Mouse (Mus musculus) liver, embryonic 12.5 days (tissue): Measurements from ENCODE around the gene Reep3. TPM values are rescaled to one million over a fixed set of nuclear protein-coding genes. Genes with fewer than 3 reads are reported as not detected.
"Not testable (repeated sequence)": the region's sequence is repeated elsewhere in the genome, so short reads cannot be mapped to it uniquely, and the experiment has no call there.

Experiments
- ATAC-seq: fragments of 200-750 bp; cut with Nextera tagmentation; 2 replicates; pipeline ENCODE4 v1.8.0; 2017; ENCODE audit warnings: moderate number of reproducible peaks, mild to moderate bottlenecking, moderate library complexity
- H3K27ac ChIP-seq: fragments of 300-500 bp; sonication (generic); 2 replicates; pipeline ENCODE4 v1.5.1; 2016; ENCODE audit warnings: mild to moderate bottlenecking
- H3K27me3 ChIP-seq: fragments of 300-500 bp; sonication (generic); replicated peaks from 2 replicates; pipeline ENCODE4 v1.6.1; 2016; ENCODE audit warnings: mild to moderate bottlenecking, moderate library complexity
- H3K36me3 ChIP-seq: fragments of 300-500 bp; sonication (generic); 2 replicates; pipeline ENCODE4 v1.6.1; 2016; ENCODE audit warnings: mild to moderate bottlenecking, moderate library complexity
- H3K4me1 ChIP-seq: fragments of 300-500 bp; sonication (generic); 2 replicates; pipeline ENCODE4 v1.6.1; 2016
- H3K4me2 ChIP-seq: fragments of 300-500 bp; sonication (generic); 2 replicates; pipeline ENCODE4 v1.6.1; 2016; ENCODE audit warnings: mild to moderate bottlenecking, moderate library complexity
- H3K4me3 ChIP-seq: fragments of 300-500 bp; sonication (generic); 2 replicates; pipeline ENCODE4 v1.5.1; 2016; ENCODE audit warnings: mild to moderate bottlenecking, moderate library complexity
- H3K9ac ChIP-seq: fragments of 300-500 bp; sonication (generic); 2 replicates; pipeline ENCODE4 v1.6.1; 2016; ENCODE audit warnings: mild to moderate bottlenecking, moderate library complexity
- H3K9me3 ChIP-seq: fragments of 300-500 bp; sonication (generic); replicated peaks from 2 replicates; pipeline ENCODE4 v1.6.1; 2016; ENCODE audit warnings: mild to moderate bottlenecking, moderate library complexity
- WGBS: fragments of 180-500 bp; shearing (Covaris S2); methylation state at CpG from one replicate; pipeline ENCODE4 v1.1.7; 2016; ENCODE audit not compliant: insufficient replicate concordance; 5-methylcytosine and 5-hydroxymethylcytosine counted together
- polyA plus RNA-seq: library from polyadenylated mRNA; unstranded; fragments of >200 nt; fragmentation: Nextera tagmentation; extraction: Ambion mirVana; gene quantifications from 2 replicates; pipeline ENCODE4 v1.2.1, GENCODE M21; 2016

Gene Reep3
- polyA plus RNA-seq, 1 experiment from 2014 or later: 8.8 TPM

- H3K4me1 ChIP-seq: peaks cover 26% of the 10 kb centered on the region
- no peak overlapping the region for H3K4me3 ChIP-seq
- ATAC-seq: no peak
- H3K27me3 ChIP-seq: peaks cover 42% of the 10 kb centered on the region
- H3K9ac ChIP-seq: no peak overlapping the region
- H3K9me3 ChIP-seq: no peaks in the 10 kb centered on the region
- no peaks in the 10 kb centered on the region for H3K36me3 ChIP-seq
- H3K4me2 ChIP-seq: no peak overlapping the region
- no peak overlapping the region for H3K27ac ChIP-seq
- 36% methylated on average over 2 of the region's 2 CpGs for WGBS
Observed at GRCm38 (mm10) chr10:67123756-67124155, 27.0 kb upstream of the Reep3 start.

- H3K36me3 ChIP-seq: no peaks in the 10 kb centered on the region
- H3K4me2 ChIP-seq: no peak overlapping the region
- peaks cover 17% of the 10 kb centered on the region for H3K4me1 ChIP-seq
- H3K27me3 ChIP-seq: peaks cover 13% of the 10 kb centered on the region
- no peak overlapping the region for H3K27ac ChIP-seq
- WGBS: 84% methylated on average over 2 of the region's 2 CpGs
- H3K4me3 ChIP-seq: no peak overlapping the region
- no peaks in the 10 kb centered on the region for H3K9me3 ChIP-seq
- H3K9ac ChIP-seq: no peak overlapping the region
- no peak for ATAC-seq
Observed at GRCm38 (mm10) chr10:67120640-67121039, 23.9 kb upstream of the Reep3 start.

GRCm38 (mm10) chr10:67120180-67120579 lies 23.4 kb upstream of the Reep3 start:
- peaks cover 9% of the 10 kb centered on the region for H3K27me3 ChIP-seq
- peaks cover 17% of the 10 kb centered on the region for H3K4me1 ChIP-seq
- H3K4me3 ChIP-seq: no peak overlapping the region
- no peak overlapping the region for H3K4me2 ChIP-seq
- H3K36me3 ChIP-seq: no peaks in the 10 kb centered on the region
- WGBS: 55% methylated on average over 4 of the region's 4 CpGs
- no peak overlapping the region for H3K27ac ChIP-seq
- no peak for ATAC-seq
- H3K9me3 ChIP-seq: no peaks in the 10 kb centered on the region
- no peak overlapping the region for H3K9ac ChIP-seq

- peaks cover 22% of the 10 kb centered on the region for H3K4me1 ChIP-seq
- H3K36me3 ChIP-seq: no peaks in the 10 kb centered on the region
- ATAC-seq: no peak
- 58% methylated on average over 7 of the region's 7 CpGs for WGBS
- no peak overlapping the region for H3K4me3 ChIP-seq
- no peaks in the 10 kb centered on the region for H3K9me3 ChIP-seq
- H3K27me3 ChIP-seq: 0 out of 2 replicates have a peak, but pooled peaks cover 2% of the 10 kb centered on the region
- H3K9ac ChIP-seq: no peak overlapping the region
- no peak overlapping the region for H3K27ac ChIP-seq
- H3K4me2 ChIP-seq: no peak overlapping the region
Observed at GRCm38 (mm10) chr10:67119291-67119690, 22.5 kb upstream of the Reep3 start.

GRCm38 (mm10) chr10:67116251-67116650 lies 19.5 kb upstream of the Reep3 start:
- WGBS: 79% methylated on average over 8 of the region's 8 CpGs
- no peaks in the 10 kb centered on the region for H3K9me3 ChIP-seq
- no peak overlapping the region for H3K4me3 ChIP-seq
- H3K4me2 ChIP-seq: no peak overlapping the region
- H3K9ac ChIP-seq: no peak overlapping the region
- ATAC-seq: no peak
- peaks cover 34% of the 10 kb centered on the region for H3K4me1 ChIP-seq
- no peaks in the 10 kb centered on the region for H3K36me3 ChIP-seq
- no peaks in the 10 kb centered on the region for H3K27me3 ChIP-seq
- no peak overlapping the region for H3K27ac ChIP-seq

GRCm38 (mm10) chr10:67115666-67116091 lies 18.9 kb upstream of the Reep3 start:
- Histone ChIP-seq H3K4me1 (peaks cover 34% of the 10 kb centered on the region), H3K9me3 (no peaks in the 10 kb centered on the region), H3K9ac (no peak overlapping the region), H3K36me3 (no peaks in the 10 kb centered on the region), H3K27me3 (no peaks in the 10 kb centered on the region), H3K4me3 (no peak overlapping the region), H3K4me2 (no peak overlapping the region), H3K27ac (no peak overlapping the region)
- 23% methylated on average over 5 of the region's 5 CpGs for WGBS
- peak; percentile 57; the same call in 1 of the 2 replicates for ATAC-seq

- 21% methylated on average over 6 of the region's 6 CpGs for WGBS
- H3K36me3 ChIP-seq: no peaks in the 10 kb centered on the region
- no peak overlapping the region for H3K4me2 ChIP-seq
- H3K27me3 ChIP-seq: no peaks in the 10 kb centered on the region
- no peak for ATAC-seq
- H3K9me3 ChIP-seq: no peaks in the 10 kb centered on the region
- 0 out of 2 replicates have a peak overlapping the region, but pooled peaks have one; percentile 39 for H3K27ac ChIP-seq
- peaks cover 34% of the 10 kb centered on the region for H3K4me1 ChIP-seq
- no peak overlapping the region for H3K9ac ChIP-seq
- no peak overlapping the region for H3K4me3 ChIP-seq
Observed at GRCm38 (mm10) chr10:67115115-67115514, 18.4 kb upstream of the Reep3 start.

- ATAC-seq: no peak
- H3K4me2 ChIP-seq: no peak overlapping the region
- peaks cover 42% of the 10 kb centered on the region for H3K4me1 ChIP-seq
- no peaks in the 10 kb centered on the region for H3K36me3 ChIP-seq
- H3K4me3 ChIP-seq: no peak overlapping the region
- WGBS: 77% methylated on average over 11 of the region's 11 CpGs
- H3K9ac ChIP-seq: no peak overlapping the region
- no peaks in the 10 kb centered on the region for H3K9me3 ChIP-seq
- H3K27me3 ChIP-seq: no peaks in the 10 kb centered on the region
- H3K27ac ChIP-seq: no peak overlapping the region
Observed at GRCm38 (mm10) chr10:67113833-67114232, 17.1 kb upstream of the Reep3 start.

- WGBS: 58% methylated on average over 5 of the region's 5 CpGs
- not testable (repeated sequence) for H3K4me2 ChIP-seq, H3K36me3 ChIP-seq, H3K27ac ChIP-seq, H3K9me3 ChIP-seq, H3K9ac ChIP-seq, H3K27me3 ChIP-seq, H3K4me3 ChIP-seq, ATAC-seq
- peaks cover 51% of the 10 kb centered on the region for H3K4me1 ChIP-seq
Observed at GRCm38 (mm10) chr10:67112967-67113366, 16.2 kb upstream of the Reep3 start.

- WGBS: 41% methylated on average over 5 of the region's 5 CpGs
- Histone ChIP-seq H3K4me2 (no peak overlapping the region), H3K27ac (no peak overlapping the region), H3K27me3 (no peaks in the 10 kb centered on the region), H3K36me3 (no peaks in the 10 kb centered on the region), H3K9ac (no peak overlapping the region), H3K4me3 (no peak overlapping the region), H3K9me3 (no peaks in the 10 kb centered on the region), H3K4me1 (peaks cover 60% of the 10 kb centered on the region)
- ATAC-seq: no peak
Observed at GRCm38 (mm10) chr10:67111799-67112177, 15.0 kb upstream of the Reep3 start.

GRCm38 (mm10) chr10:67111044-67111798 lies 14.5 kb upstream of the Reep3 start:
- 76% methylated on average over 14 of the region's 14 CpGs for WGBS
- no peak overlapping the region for H3K4me3 ChIP-seq
- no peak overlapping the region for H3K9ac ChIP-seq
- H3K27ac ChIP-seq: no peak overlapping the region
- H3K9me3 ChIP-seq: no peaks in the 10 kb centered on the region
- no peak overlapping the region for H3K4me2 ChIP-seq
- H3K36me3 ChIP-seq: no peaks in the 10 kb centered on the region
- no peaks in the 10 kb centered on the region for H3K27me3 ChIP-seq
- ATAC-seq: no peak
- peaks cover 62% of the 10 kb centered on the region for H3K4me1 ChIP-seq

GRCm38 (mm10) chr10:67109635-67110034 lies 12.9 kb upstream of the Reep3 start:
- peaks cover 63% of the 10 kb centered on the region for H3K4me1 ChIP-seq
- 77% methylated on average over 5 of the region's 5 CpGs for WGBS

GRCm38 (mm10) chr10:67108096-67108495 lies 11.4 kb upstream of the Reep3 start:
- Histone ChIP-seq H3K4me1 (peaks cover 79% of the 10 kb centered on the region), H3K9ac (no peak overlapping the region), H3K4me2 (no peak overlapping the region), H3K27ac (no peak overlapping the region), H3K4me3 (no peak overlapping the region), H3K36me3 (no peaks in the 10 kb centered on the region), H3K27me3 (no peaks in the 10 kb centered on the region), H3K9me3 (no peaks in the 10 kb centered on the region)
- ATAC-seq: no peak
- WGBS: 77% methylated on average over 9 of the region's 9 CpGs

More at GRCm38 (mm10) chr10:67109635-67110034, 12.9 kb upstream of the Reep3 start:
- no peak overlapping the region for H3K9ac ChIP-seq
- H3K36me3 ChIP-seq: no peaks in the 10 kb centered on the region
- ATAC-seq: no peak
- H3K4me2 ChIP-seq: no peak overlapping the region
- no peaks in the 10 kb centered on the region for H3K27me3 ChIP-seq
- no peaks in the 10 kb centered on the region for H3K9me3 ChIP-seq
- no peak overlapping the region for H3K4me3 ChIP-seq
- no peak overlapping the region for H3K27ac ChIP-seq
